In genomic region chr5:15678907-15679306, GRCm38 (mm10) we compare ENCODE assay signal across 14 mouse cellular contexts. TPM values are rescaled to one million over a fixed set of nuclear protein-coding genes. Genes with fewer than 3 reads are reported as not detected.
"Had no signal": no experiment of that assay in that cellular context is flagged by ENCODE, and none has a peak within 500 bp of the region (broad histone marks: within the 10 kb centered on the region; RNA-seq: fewer than 3 reads in every experiment).

No protein-coding gene starts in this region.

RNA-seq across cellular contexts. Expression of gene 4930572O03Rik, which starts 22.0 kb away (rescaled TPM):
- total RNA-seq: layer of hippocampus, adult 18-20 months; layer of hippocampus, postnatal 36 days; left cerebral cortex, adult 8-10 months; left cerebral cortex, postnatal 25 days; megakaryocyte, adult 5-6 weeks; monocyte, adult 5-6 weeks had no signal
- polyA plus RNA-seq: kidney, postnatal 0 days; limb, embryonic 13.5 days; liver, embryonic 13.5 days; midbrain, embryonic 10.5 days; midbrain, embryonic 15.5 days; neural tube, embryonic 13.5 days; stomach, embryonic 14.5 days; thymus, adult 2 months had no signal

RNA-seq across cellular contexts. Expression of gene Speer4c, which starts 35.2 kb away (rescaled TPM):
- total RNA-seq: layer of hippocampus, adult 18-20 months; layer of hippocampus, postnatal 36 days; left cerebral cortex, adult 8-10 months; left cerebral cortex, postnatal 25 days; megakaryocyte, adult 5-6 weeks; monocyte, adult 5-6 weeks had no signal
- polyA plus RNA-seq: kidney, postnatal 0 days; limb, embryonic 13.5 days; liver, embryonic 13.5 days; midbrain, embryonic 10.5 days; midbrain, embryonic 15.5 days; neural tube, embryonic 13.5 days; stomach, embryonic 14.5 days; thymus, adult 2 months had no signal
